Mouse (Mus musculus) stomach, adult 2 months (tissue): ENCODE measurements around the gene Ufc1. TPM values are rescaled to one million over a fixed set of nuclear protein-coding genes. Genes with fewer than 3 reads are reported as not detected.

Source experiments
- polyA plus RNA-seq: library from polyadenylated mRNA; depleted of rRNA; stranded (reverse); fragments of >200 nt; gene quantifications from 2 replicates; pipeline ENCODE4 v1.2.3, GENCODE M21; 2012; rRNA removed

Gene Ufc1
- 8.7 and 9.2 TPM in 2 replicates for polyA plus RNA-seq

GRCm38 (mm10) chr1:171294298-171295062 is at the start of gene Ufc1:
Ufc1 (minus strand) TSS chr1:171295024.

GRCm38 (mm10) chr1:171328839-171329432 is 34.1 kb upstream of the Ufc1 start, which contains the start of gene Dedd:
Dedd (plus strand) TSS chr1:171329145.

GRCm38 (mm10) chr1:171287136-171288081 is 7.4 kb downstream of the Ufc1 start, which contains the start of gene Usp21:
Usp21 (minus strand) TSS chr1:171287991.

DNA sequence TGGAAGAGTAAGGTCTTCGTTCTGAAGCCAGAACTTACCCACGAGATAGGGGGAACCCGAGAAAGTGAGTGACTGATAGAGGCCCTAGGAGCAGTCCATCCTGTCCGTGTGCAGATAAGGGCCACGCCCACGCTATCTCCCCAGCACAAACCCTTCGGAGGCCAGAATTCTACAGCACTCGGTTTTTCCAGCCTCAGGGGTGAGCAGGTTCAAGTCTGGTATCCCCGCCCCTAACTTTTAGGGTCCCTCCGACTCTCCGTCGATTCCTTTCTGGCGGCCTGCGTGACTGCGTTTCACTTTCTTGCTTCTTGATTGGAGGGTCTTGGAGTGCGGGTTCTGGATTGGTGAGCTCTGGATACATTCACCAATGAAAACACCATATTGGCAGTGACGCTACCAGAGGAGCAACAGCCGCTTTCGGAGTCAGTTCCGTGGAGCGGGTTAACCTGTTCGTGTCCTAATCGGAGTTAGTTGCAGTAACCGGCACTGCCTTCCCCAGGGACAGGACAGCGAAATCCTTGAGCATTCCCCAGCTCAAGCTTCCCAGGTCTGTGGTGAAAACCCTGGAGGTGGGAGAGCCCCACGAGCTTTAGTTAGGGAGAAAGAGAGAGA is 13.8 kb downstream of the Ufc1 start, which contains the start of gene Ppox:
Ppox (minus strand) TSS at position 271 of the 612 bp plus-strand sequence.

GRCm38 (mm10) chr1:171269848-171270572 is 24.8 kb downstream of the Ufc1 start, which contains the start of gene B4galt3:
B4galt3 (plus strand) TSS chr1:171270328.

DNA sequence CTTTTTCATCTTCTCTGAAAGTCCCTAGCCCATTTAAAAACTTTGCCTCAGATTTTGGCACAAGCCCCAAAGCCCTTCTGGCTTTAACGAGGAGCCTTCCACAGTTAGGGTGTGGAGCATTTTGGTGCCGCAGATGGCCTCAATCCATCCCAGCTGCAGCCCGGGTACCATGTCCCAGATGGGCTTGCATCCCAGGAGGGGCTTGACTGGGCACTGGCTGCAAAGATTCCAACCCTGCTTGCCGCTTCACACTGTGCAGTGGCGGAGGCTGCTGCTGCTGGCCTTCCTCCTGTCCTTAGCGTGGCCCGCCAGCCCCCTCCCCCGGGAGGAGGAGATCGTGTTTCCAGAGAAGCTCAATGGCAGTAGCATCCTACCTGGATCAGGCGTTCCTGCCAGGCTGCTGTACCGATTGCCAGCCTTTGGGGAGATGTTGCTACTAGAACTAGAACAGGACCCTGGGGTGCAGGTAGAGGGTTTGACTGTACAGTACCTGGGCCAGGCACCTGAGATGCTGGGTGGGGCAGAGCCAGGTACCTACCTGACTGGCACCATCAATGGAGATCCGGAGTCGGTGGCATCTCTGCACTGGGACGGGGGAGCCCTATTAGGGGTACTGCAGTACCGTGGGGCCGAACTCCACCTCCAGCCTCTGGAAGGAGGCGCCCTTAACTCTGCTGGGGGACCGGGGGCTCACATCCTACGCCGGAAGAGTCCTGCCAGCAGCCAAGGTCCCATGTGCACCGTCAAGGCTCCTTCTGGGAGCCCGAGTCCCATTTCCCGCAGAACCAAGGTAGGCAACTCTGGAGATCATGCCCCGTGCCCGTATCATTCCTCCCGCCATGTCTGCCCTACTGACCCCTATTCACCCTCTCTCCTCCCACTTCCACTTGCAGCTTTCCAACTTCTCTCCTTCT is 43.9 kb downstream of the Ufc1 start, which contains the start of gene Ndufs2:
Ndufs2 (minus strand) TSS at position 709 of the 914 bp plus-strand sequence.

GRCm38 (mm10) chr1:171249913-171250600 is 44.8 kb downstream of the Ufc1 start, which contains the start of gene Adamts4:
Adamts4 (plus strand) TSS chr1:171250421.

Other genes starting within 250 kb of the Ufc1 start
- 3.2 and 4.2 TPM in 2 replicates for gene Fcgr3, start 230.1 kb downstream of the Ufc1 start, polyA plus RNA-seq
- 1.2 and 1.4 TPM in 2 replicates for gene Cfap126, start 181.1 kb downstream of the Ufc1 start, polyA plus RNA-seq
- gene Sdhc, start 144.4 kb downstream of the Ufc1 start, polyA plus RNA-seq, result 87.8 and 99.3 TPM in 2 replicates
- gene Mpz, start 144.3 kb downstream of the Ufc1 start, polyA plus RNA-seq, result 0.87 and 1.1 TPM in 2 replicates
- gene Pcp4l1, start 98.8 kb downstream of the Ufc1 start, polyA plus RNA-seq, result 41.3 and 54.6 TPM in 2 replicates
- 0.04 and 0.11 TPM in 2 replicates for gene Nr1i3, start 81.1 kb downstream of the Ufc1 start, polyA plus RNA-seq
- gene Tomm40l, start 72.5 kb downstream of the Ufc1 start, polyA plus RNA-seq, result 20.4 and 21.3 TPM in 2 replicates
- gene Apoa2, start 70.0 kb downstream of the Ufc1 start, polyA plus RNA-seq, result 0.42 and 1.5 TPM in 2 replicates
- 16.4 and 22.5 TPM in 2 replicates for gene Fcer1g, start 60.7 kb downstream of the Ufc1 start, polyA plus RNA-seq
- 2.8 and 2.9 TPM in 2 replicates for gene Adamts4, start 44.6 kb downstream of the Ufc1 start, polyA plus RNA-seq
- 62.4 and 62.6 TPM in 2 replicates for gene Ndufs2, start 43.6 kb downstream of the Ufc1 start, polyA plus RNA-seq
- gene B4galt3, start 24.7 kb downstream of the Ufc1 start, polyA plus RNA-seq, result 40.4 and 47.1 TPM in 2 replicates
- 16.4 and 17.4 TPM in 2 replicates for gene Ppox, start 13.8 kb downstream of the Ufc1 start, polyA plus RNA-seq
- 19.0 and 19.2 TPM in 2 replicates for gene Usp21, start 7.0 kb downstream of the Ufc1 start, polyA plus RNA-seq
- gene Dedd, start 34.1 kb upstream of the Ufc1 start, polyA plus RNA-seq, result 16.3 and 18.4 TPM in 2 replicates
- gene Nit1, start 50.6 kb upstream of the Ufc1 start, polyA plus RNA-seq, result 39.2 and 41.0 TPM in 2 replicates
- 1.2 and 1.9 TPM in 2 replicates for gene Pfdn2, start 50.6 kb upstream of the Ufc1 start, polyA plus RNA-seq
- gene Klhdc9, start 65.8 kb upstream of the Ufc1 start, polyA plus RNA-seq, result 0.18 and 0.57 TPM in 2 replicates
- gene Nectin4, start 75.1 kb upstream of the Ufc1 start, polyA plus RNA-seq, result 10.8 and 11.6 TPM in 2 replicates
- 1.1 and 1.5 TPM in 2 replicates for gene Arhgap30, start 93.9 kb upstream of the Ufc1 start, polyA plus RNA-seq
- gene Usf1, start 116.3 kb upstream of the Ufc1 start, polyA plus RNA-seq, result 35.3 and 39.4 TPM in 2 replicates
- 26.3 and 54.4 TPM in 2 replicates for gene Tstd1, start 123.8 kb upstream of the Ufc1 start, polyA plus RNA-seq
- gene F11r, start 142.5 kb upstream of the Ufc1 start, polyA plus RNA-seq, result 43.0 and 50.4 TPM in 2 replicates
- 0.88 and 2.0 TPM in 2 replicates for gene Alyref2, start 208.5 kb upstream of the Ufc1 start, polyA plus RNA-seq
- gene Itln1, start 240.3 kb upstream of the Ufc1 start, polyA plus RNA-seq, result 2.5 and 36.8 TPM in 2 replicates